Mouse (Mus musculus) retina, embryonic 14.5 days (tissue): ENCODE measurements around the gene Bmp7.

Source experiments
- DNase-seq: peaks from one replicate; pipeline ENCODE4 v3.0.0-alpha.2; 2015; ENCODE audit warnings: low spot score

Bmp7 gene

DNA sequence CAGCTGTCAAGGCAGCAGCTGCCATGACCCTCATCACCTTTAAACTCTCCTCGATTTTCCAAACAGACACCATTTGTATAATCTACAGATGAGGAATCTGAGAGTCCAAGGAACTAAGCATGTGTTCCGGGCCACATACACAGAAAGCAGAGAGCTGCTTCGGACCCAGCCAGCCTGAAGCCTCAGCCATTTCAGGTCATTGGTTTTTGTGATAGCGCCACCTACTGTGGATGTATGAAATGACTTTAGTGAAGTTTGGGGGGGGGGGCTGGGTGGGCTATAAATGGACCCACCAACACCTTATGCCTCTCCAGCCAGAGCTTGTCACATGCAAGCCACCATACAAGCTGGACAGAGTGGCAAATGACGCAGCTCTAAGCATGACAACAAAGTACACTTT is 8.9 kb upstream of the Bmp7 start:
- peak; percentile 53 for DNase-seq

DNA sequence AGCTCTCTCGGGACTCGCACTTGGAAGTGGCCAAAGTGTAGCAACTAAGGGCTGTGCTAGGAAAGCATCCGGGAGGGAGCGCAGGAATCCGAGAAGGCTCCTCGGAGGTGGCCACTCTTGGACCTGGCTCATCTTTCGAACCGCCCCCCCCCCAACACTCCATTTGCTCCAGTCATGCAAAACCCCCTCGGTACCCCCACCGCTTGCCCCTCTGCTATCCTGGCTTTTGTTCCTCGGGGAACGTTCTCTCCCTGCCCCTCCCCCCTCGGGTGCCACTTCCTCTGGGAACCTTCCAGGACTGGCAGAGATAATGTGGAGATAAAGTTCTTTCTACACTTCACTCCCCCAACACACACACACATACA is 660 bp upstream of the Bmp7 start:
- no peak for DNase-seq

DNA sequence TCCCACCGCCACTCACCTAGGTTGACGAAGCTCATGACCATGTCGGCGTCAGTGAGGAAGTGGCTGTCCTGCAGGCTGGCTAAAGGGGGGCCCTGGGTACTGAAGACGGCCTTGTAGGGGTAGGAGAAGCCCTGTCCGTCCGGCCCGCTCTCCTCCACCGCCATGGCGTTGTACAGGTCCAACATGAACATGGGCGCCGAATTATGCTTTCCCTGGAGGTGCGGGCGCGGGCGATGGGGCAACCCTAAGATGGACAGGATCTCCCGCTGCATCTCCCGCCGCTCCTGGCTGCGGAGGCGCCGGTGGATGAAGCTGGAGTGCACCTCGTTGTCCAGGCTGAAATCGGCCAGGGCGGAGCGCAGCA is 500 bp downstream of the Bmp7 start:
- no peak for DNase-seq

DNA sequence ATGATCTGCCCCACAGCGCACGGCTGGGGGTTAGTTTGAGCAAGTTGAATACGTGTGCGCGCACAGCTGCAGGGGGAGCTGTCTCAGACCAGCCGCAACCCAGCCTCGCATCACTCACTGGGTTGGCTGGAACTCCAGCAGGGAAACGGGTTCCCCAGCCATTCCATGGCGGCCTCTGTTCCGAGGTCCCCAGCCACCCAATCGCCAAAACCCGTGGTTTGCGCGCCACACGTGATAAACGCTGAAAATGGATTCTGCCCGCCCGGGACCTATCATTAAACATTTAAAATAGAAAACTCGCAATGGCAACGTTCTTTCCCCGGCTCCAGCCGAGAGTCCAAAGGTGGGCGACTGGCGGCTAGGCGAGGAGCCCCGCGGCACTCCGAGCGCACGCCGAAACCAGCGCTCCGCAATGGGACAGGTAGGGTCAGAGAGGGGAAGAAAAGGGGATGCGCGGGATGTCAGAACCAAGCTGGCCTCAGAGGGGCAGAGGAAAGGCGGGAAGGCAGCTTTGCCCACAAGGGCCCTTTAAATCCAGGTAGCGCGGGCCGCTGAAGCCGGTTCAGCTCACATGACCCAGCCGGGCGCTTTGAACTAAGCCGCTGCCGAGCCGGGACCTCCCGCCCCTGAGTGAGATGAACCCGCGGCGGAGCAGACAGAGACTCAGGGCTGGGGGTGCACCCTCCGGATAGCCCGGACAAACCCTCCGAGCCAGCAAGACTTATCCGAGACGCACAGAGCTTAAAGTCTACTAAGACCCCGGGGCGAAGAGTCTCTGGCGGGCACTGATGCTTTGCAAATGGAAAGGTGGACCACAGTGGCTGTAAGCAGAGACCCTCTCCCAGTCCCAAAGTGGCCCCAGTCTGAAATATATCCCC is 1.1 kb downstream of the Bmp7 start:
- peak; percentile 46 for DNase-seq

DNA sequence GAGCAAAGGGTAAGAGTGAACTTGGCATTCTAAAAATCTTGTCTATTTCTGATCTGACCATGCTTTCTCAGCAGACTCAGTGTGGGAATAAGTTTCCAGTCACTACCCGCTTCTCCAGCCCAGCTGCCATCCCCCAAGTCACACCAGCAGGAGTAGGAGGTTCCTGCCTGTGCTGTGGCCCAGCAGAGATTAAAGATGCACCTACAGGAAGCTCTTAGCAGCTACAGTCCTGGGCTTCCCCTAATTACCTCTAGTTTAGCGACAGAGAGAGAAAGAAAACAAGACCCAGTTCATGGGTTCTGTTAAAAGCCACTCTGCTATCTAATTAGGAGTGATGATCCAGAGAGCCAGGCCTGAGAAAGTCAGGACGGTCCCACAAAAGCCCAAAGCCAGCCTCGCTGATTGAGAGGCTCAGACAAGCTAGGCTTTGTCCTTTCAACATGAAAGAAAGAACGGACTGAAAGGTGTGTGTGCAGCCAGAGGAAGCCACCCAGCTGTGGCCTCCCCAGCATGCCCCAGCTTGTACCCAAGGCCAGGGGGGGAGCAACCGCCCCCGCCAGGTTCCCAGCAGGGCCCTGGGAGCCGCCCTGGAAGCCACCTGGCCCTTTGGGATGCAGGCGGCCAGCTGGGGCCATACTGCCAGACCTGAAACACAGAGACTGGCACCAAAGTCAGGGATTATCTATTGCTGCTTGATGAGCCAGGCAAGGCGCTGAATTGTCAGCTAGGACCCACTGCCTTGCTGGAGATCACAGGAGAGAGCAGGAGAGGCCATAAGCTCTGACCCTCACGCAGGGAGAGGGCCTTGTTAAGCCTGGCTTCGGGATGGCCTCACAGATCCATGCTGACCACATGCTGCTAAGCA is 2.6 kb downstream of the Bmp7 start:
- no peak for DNase-seq

DNA sequence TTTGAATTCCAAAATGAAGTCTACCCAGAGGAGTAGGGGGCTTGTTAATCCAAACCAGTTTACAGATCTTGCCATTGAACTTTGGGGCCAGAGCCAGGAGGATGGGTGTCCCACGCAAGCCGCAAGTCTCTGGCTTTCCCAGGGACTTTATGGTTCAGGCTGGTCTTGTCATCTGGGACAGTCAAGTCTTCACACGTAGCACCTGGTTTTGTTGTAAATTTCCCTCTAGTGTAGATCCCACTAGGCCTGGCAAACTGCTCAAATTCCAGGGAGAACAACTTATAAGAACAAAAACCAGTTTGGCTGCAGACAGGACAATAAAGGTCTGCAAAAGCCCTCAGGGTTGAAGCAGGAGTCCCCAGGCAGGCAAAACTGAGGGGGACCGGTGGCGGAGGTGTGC is 3.3 kb downstream of the Bmp7 start:
- DNase-seq, result no peak

DNA sequence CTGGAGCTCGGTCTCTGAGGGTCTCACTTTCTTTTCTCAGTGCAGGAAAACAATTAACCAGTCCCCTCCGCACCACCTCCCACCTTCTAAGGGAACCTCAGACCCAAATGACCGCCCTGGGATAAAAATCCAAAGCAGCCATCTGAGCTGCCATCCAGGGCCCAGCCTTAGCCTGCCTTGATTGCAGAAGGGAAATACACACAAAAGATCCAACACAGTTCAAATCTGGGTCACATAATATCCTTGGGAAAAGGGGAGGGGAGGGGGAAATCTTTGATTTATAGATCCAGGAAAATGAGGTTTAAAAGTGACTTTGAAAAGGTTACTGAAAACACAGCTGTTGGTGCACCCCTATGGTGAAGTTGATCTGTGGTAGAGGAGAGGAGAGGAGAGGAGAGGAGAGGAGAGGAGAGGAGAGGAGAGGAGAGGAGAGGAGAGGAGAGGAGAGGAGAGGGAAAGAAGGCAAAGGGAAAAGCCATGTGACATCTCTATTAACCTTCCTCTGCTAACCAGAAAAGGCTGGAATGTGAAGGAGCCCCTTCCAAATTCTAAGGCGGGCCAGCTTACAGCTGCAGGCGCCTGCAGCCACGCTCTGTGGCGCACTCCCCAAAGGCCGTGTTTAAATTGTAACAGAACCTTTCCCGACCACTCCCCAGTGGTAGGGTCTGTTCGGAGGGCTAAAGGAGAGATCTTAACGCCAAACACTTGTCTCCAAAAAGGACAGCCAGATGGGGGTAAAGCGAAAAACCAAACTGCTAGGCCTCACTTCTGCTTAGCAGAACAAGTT is 4.2 kb downstream of the Bmp7 start:
- DNase-seq, result no peak

DNA sequence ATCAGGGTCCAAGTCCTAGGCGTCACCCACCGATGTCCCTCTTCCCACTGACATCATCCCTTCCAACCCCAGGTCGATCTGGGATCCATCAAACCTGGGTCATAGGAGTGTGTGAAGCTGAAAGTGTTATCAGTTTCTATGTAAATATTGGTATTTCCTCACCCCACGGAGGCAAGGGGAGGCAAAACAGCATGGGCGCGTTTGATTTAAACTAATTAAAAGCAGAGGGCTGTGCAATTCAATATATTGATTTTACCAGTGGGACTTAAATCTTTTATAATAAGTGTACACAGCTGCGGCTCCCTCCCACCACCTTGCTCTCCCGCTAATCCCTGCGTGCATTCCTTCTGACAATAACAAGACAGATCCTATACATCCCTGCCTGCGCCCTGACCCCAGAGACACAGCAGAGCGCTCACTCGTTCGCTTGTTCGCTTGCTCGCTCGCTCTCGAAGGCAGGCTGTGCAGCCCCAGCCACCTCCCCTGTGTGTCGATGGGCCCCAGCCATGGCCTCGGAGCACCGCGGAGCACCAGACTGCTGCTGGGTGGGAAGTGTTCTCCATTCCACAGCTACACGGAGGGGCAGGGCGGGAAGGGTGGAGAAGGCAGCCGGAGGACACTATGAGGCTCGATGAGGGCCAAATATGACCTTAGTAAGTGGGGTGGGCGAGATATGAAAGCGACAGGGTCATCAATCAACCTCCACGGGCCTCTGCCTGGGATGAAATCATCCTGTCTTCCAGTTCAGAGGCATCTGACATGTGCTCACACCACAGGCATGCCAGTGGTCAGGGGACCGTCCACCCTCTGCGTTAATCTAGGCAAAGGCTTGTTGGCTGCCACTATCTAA is 5.0 kb downstream of the Bmp7 start:
- DNase-seq, result peak; percentile 61

DNA sequence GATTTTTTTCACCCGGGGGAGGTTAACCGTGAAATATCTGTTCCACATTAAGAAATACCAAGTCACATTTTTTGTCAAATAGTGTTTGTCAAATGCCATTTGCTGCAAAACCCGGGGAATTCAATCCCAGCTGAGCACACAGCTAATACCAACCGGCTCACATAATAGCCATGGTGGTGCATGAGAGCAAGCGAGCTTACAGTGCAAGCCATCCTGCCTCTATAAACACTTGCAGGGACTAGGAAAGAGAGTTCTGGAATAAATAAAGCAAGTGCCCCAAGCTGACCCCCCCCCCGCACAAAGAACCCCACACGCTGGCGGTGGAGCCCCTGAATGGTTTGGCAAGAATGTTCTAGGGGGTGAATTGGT is 5.7 kb downstream of the Bmp7 start:
- DNase-seq, result no peak

DNA sequence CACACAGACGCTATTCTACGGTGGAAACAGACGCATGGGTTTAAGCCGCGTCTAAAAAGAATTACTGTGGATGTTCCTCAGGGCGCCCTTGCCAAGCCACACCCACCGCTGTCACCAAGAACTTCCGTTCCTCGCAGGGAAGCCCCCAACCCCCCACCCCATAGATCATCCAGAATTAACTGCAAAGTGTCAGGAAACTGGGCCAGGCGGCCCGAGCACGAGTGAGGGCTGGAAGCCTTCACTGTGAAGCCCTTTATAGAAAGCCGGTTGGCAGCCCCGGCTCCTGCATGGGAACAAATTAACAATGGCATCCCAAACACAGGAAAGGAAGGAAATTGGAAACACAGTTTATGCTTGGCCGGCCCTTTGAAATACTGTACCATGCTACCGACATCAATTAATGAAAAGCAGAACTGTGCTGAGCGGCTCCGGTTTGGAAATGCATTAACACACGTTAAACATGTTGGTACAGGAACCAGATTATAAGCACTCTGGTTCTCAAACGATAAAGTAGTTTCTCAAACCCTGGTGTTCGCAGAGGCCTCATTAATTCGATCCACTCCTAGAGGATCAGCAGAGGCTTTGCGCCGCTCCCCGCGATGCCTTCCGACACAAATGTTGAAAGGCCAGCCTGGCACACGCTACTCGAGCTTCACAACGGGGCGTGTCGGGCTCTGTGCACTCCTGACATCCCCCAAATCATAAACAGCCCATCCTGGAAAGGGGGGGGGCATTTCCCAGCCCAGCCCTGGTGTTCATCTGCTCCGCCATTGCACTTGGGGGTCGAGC is 6.3 kb downstream of the Bmp7 start:
- peak; percentile 71 for DNase-seq

DNA sequence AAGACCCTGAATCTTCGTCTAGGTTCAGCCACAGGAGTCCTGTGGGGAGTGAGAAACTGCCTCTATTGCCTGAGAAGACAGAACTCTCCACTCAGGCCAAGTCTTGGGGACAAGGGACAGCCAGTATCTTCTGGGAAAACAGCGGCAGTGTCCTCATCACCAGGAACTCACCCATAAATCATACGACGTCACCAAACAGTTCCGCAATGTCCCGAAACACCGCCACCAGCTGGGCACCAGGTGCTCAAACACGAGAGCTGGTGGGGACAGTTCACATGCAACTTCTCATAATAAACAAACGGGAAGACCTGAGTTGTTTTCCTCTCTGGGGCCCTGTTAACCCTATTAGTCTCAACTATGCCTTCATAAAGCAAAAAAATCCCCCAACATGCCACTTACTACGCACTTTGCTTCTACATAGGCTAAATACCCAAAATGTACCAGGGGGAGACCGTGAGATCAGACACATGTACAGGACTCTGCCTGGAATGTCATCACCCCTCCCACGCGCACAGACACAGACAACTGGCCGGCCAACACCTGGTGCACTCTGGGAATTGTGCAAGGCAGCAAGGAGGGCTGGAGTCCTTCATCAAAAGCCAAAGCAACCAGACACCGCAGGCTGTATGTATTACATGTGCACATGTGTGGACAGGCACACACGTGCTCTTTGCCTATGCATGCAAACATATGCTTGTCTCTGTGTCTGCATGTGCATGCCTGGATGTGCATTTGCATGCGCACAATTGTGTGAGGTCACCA is 8.8 kb downstream of the Bmp7 start:
- no peak for DNase-seq

DNA sequence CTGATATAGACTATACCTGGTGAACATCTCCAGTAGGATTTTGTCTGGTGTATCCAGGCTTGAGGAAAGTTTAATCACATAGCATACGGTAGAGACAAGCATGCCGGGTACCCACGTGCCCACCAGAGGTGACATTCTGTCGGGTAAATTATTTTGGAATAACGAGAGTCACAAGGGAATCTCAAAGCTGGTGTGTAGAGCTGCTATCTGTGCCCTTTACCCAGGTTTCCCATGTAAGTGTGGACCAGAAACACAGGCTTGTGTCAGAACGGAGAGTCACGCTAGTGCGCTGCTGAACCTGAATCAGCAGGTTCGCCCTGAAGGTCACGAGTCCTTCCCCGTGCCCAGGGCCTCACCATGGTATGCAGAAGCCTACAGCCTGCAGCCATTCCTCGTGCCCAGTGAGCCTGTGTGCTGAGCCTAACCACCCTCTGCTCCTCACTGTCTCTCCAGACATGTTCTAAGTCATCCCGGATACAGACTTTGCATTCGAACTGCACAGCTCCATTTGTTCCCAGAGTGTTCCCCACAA is 10.2 kb downstream of the Bmp7 start:
- no peak for DNase-seq

DNA sequence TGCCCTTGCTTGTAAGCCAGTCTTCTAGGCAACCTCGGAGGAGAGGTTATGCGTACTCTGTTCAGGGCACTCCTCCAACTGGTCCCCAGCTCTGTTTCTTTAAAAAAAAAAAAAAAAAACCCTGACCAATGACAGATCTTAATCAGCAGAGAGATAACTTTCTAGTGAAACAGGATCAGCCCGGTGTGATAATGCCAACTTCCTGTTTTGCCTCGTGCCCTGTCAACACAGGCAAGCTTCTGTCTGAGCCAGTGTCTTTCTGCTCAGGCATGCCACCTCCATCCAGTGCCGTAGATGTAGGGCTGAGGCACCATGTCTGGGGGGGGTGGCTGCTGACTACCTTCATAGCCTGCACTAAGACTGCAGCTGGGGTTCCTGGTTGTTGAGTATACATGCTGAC is 12.5 kb downstream of the Bmp7 start:
- DNase-seq, result no peak

DNA sequence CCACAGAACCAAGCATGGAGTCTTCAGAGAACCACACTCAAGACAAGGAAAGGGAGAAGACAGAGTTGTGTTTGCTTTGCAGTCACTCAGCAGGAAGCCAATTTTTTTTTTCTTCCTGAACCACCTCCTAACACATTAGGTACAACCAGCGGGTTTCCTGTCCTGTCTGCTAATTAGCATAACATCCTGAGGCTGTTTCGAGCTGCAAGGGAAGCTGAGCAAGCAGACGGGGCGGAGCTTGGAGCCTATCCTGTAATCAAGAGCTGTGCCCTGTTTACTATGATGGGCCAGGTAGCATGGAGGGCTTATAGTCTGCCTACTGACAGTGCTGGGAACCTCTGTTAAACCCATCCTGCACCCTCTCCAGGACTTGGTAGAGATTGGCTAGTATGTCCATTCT is 13.8 kb downstream of the Bmp7 start:
- no peak for DNase-seq

DNA sequence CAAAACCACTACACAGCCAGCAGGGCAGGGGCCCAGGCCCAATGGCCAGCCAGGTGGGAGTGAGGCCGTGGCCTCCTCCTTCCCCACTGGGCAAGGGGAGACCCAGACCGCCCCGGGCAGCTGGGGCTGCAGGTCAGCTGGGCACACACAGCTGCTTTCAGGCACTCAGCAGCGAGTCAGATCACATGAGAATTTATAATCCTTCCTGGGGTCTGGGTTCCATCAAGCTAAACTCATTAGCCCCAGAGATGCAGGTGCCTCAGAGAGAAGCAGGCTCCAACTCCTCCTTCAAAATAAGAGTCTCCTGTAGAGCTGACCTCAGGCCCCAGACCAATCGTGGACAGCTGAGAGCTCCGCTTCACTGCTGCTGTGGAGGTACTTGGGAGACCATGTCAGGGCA is 15.2 kb downstream of the Bmp7 start:
- peak; percentile 51 for DNase-seq

DNA sequence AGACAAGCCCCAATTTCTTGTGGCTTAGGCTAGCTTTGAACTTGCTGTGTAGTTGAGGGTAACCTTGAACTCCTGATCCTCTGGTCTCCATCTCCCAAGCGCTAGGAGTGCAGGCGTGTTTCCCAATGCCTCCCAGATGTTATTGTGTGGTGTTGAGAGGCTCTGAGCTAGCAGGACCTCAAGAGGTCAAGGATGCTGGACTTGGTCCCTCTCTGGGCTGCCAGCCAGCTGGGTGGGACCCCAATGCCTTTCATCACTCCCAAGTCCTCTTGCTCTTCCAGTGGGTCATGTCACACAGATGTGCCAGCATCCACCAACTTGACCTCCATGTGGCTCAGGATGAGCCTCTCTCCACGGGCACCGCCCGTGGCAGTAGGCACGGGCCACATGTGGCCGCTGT is 16.9 kb downstream of the Bmp7 start:
- no peak for DNase-seq

DNA sequence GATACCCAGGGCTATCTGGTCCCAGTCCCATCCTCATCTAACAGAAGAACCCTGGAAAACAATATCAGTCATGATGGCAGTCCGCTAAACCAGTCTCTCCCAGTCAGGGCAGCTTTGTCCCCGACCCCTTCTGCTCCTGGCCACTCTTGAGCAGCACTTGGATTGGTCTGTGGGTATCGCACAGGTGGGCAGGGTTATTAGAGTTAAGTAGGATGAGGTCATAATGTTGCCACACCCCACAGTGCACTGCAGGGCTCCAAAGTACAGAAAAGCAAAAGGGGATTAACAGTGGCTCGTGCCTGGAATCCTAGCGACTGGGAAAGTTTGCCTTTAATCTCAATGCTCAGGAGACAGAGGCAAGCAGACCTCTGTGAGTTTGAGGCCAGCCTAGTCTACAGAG is 17.5 kb downstream of the Bmp7 start:
- DNase-seq, result no peak

DNA sequence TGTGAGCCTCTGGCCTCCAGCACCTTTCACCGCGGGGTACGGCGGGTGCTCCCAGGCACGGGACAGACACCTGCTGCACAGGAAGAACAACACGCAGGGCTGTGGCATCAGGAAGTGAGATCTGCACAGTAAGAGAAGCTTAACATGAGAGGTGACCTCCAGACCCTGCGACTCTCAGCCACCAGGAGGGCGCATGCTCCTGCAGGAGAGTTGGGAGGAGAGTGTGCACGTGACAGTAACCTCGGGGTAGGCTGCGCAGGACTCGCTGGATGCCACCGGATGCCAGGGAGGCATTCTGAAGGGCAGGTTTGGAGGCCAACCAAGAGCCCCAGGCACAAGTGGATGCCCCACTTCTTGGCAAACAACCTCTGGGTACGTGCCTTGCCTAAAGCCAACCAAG is 26.1 kb downstream of the Bmp7 start:
- no peak for DNase-seq

DNA sequence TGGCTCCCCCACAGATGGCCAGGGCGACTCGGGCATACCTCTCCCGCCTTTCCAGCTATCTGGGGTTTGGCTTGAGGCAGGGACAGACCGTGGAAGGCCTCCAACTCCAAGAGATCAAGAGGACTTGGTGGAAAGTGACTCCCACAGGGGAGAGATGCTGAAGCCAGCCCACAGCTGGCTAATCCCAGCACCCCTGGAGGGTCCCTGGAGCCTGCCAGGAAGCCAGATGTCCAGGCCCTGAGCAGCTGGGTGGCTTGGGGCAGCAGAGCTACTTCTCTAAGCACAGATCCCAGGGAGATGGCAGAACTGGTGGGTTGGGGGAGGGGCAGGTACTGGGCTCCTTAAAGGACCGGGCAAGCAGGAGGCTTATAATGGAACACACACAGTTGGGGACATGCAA is 28.4 kb downstream of the Bmp7 start:
- no peak for DNase-seq

DNA sequence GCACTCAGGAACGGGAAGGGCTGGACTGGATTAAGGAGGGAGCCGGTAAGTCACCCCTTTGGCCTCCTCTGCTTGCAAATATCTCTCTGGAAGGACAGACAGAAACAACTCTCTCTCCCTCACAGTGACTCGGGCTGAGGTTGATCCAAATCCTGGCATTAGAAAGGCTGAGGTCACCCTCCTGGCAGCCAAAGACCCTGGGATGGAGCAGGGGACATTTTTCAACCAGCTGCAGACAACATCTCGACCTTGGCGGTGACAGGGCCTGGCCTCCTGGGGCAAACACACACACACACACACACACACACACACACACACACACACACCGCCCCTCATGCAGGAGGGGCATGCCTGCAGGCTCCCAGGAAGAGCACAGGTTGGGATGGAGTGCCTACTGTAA is 29.0 kb downstream of the Bmp7 start:
- no peak for DNase-seq
